Mouse (Mus musculus) ovary, postnatal 14 days (tissue): ENCODE measurements around the gene Gm5737.

Experiments used
- DNase-seq: peaks from one replicate; pipeline ENCODE4 v3.0.0; 2022; ENCODE audit warnings: low spot score

Gene Gm5737

DNA sequence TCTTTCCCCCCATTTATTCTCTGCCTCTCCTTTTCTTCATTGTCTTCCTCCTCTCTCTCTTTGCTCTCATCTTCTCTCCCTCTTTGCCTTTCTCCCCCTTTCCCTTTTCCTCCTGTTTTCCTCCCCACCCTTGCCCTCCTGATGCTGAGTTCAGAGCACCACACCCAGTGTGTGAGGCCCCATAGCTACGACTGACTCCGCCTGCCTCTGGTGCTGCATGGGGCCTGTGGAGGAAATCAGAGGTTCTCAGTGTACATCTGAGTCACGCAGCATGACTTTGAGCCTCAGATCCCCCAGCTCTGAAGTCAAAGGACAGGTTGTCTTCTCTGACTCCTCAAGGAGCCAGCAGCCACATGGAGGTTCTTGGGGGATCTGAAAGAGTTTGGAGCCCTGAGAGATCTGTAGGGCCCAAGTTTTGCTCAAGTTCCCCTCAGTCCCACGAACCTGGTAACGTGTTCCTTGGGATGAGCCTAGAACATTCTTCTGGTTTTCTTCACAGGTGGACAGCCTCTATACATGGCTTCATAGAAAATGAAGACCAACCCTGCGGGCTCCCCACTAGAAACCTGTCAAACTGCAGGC is at the start of gene Gm5737:
Gene Gm5737, plus strand, starts transcription at position 532 of the 582 bp plus-strand sequence.
- no peak for DNase-seq

DNA sequence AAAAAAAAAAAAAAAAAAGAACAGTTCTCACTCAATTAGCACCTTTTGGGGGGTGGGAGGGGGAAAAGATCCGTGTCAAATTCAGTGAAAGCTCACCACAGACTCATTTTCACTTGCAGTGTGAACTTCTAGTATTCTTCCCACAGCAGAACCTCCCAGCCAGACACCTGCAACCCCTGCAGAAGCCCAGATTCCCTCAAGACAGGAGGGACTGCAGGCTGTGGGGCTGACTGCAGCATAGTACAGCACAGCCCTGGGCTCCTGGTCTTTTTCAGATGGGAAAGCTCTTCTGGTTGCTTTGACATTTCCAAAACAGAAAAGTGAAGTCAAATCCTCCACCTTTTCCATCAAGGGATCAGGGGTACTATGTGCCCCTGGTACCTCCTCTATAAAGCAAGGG is 44.8 kb upstream of the Gm5737 start:
- DNase-seq = no peak

DNA sequence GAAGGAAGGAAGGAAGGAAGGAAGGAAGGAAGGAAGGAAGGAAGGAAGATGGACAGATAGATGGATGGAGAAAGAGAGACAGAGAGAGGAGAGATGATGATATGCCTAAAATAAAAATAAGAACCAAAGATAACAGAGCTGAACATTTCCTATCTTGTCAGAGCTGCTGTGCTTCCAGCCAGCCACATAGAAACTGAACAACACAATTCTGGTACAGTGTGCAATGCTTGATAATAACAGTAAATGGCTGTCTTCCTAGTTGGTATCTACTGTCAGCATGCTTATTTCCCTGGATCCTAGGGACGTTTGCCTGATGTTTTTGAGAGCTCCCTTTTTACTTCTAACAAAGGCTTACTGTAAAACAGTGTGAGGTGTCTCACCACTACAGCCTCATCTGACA is 40.8 kb upstream of the Gm5737 start:
- DNase-seq = no peak

DNA sequence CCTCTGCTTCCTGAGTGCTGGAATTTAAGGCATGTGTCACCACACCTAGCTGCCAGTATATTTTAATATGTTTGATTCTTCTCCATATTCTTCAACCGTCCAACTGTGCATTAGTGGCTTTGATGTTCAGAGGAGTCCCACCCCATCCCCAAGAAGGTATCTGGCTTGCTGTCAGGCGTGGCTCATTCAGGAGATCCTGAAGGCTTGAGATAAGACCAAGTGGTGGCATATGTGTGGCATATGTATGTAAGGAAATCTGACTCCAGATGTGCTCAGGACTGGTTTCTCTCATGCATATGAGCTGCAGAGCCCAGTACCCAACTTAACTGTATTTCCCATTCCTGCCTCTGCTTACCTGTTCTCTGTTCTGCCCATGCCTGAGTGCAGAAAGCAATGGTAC is 34.2 kb upstream of the Gm5737 start:
- no peak for DNase-seq

DNA sequence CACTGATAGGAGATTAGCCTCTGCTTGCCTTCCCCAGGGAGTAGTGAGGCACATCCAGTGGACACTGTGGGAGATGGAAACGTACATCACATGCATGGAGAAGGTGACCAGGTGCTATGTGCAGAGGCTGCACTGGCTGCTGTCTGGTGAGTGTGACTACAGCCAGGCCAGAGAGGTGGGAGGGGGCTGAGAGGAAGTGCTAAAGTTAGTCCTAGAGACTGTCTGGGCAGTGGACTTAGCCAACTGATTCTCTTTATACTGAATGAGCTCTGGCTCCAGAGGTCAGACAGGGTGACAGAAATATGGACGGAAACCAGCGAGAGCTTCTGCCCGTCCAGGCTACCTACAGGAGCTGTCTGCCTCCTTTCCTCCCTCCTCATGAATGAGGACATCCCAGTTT is 16.6 kb upstream of the Gm5737 start:
- DNase-seq = no peak

DNA sequence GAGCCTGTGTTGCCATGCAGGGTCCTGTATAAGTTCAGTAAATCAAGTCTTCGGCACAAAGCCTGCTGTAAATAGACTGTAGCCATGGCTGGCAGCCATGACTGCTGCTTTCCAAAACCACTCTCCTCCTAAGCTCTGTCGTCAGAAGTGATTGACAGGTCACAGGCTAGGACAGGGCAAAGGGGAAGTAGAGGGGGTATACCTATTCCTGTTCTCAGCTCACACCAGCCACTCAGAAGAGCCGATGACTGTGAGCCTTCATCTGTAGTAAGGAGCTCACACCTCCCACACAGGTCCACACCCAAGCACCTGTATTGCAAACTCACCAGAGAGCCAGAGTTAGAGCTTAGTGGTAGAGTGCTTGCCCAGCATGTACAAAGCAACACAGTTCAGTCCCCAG is 15.8 kb upstream of the Gm5737 start:
- DNase-seq = no peak

DNA sequence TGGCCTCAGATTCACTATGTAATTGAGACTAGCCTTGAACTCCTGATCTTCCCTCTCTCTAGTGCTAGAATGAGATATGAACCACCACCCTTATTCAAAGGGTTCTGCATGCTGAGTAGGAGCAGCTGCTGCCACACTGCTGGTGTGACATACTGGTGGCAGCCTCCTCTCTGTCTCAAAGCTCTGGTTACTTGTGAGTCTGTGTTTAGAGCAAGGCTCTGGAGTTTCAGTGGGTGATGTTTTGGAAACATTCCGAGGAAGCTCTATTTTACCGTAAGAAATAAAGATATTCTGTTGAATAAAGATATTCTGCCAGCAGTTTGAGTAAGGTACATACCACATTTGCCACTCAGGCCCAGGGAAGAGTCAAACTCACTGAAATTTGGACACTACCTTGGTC is 8.9 kb upstream of the Gm5737 start:
- DNase-seq = no peak

DNA sequence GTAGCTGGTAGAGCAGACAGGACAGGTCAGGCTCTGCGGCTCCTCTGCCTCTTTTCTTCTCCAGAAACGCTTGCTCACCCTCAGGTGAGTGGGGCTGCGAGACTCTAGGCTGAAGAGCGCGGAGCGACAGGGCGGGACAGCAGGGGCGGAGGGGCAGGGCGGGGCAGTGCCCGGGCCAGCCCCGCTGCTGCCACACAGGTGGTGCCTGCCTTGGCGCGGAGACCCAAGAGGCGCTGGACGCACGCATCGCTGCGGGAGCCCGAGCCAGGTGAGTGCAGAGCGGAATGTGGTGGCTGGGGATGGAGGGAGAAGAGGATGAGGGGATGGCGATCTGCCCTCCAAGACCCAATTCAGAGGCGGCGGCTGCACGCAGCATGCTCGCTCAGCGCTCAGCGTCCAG is 2.5 kb upstream of the Gm5737 start:
- no peak for DNase-seq

DNA sequence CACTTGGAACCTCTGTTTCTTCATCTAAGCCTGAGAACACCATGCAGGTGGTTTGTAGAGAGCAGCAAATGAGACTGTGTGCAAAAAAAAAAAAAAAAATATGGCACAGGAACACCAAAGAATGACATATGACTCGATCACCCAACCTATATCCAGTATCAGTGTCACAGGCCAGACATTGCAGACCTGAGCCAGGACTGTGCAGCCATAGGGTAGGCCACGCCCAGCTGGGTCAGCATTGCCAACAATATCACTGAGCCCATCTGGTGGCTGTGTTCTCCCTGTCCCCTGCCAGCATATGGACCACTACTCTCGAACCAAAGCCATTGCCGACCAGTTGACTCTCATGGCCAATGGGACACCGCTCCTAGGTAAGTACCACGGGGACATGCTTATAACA is 5.4 kb downstream of the Gm5737 start:
- no peak for DNase-seq

DNA sequence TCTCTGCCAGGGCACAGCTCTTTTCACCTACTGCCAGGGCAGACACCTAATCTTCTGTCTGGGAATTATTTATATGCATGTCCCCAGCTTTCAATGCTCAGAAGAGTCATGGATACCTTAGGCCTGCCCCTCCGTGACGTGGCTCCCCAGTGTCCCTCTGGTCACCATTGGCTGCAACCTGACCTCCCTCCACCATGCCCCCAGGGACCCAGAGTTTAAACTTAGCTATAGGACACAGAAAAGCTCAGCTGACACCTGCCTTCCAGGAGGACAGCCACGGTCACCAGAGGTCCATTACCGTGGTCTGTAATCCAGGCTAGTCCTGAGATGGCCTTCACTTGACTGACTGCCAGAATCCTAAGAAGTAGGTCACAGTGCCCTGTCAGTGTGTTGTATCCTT is 7.2 kb downstream of the Gm5737 start:
- DNase-seq = no peak

DNA sequence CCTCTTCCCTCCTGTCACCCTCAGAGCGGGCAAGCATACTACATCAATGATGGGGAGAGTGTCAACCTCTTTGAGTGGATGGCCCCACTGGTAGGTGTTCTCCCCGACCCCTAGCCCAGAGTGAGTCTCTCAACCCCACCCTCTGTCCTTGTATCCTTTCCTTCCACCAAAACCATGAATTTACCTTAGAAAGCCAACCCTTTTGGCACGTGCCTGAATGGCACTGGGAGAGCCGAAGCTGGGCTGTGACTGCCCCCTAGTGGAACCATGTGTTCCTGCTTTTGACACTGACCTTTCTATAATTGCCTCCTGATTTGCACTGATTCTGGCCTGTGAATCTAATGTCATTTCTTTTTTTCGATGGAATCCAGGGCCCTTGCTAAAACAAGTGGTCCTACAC is 11.1 kb downstream of the Gm5737 start:
- peak; percentile 60 for DNase-seq

DNA sequence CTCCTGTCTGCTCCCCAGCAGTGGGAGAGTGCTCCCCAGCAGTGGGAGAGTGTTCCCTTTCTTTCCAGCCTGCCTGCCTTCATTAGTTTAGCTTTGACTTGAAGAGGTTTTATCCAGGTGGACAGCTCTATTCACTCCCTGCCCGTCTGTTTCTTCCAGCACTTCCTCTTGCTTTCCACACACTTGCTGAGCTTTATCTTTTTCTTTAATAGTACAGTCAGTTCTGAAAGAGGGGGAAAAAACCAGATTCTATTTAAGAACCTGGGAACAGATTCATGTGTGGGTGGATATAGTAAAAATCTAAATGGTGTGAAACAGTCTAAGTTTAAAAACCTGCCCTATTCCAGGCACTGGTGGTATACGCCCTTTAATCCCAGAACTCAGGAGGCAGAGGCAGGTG is 12.9 kb downstream of the Gm5737 start:
- no peak for DNase-seq

DNA sequence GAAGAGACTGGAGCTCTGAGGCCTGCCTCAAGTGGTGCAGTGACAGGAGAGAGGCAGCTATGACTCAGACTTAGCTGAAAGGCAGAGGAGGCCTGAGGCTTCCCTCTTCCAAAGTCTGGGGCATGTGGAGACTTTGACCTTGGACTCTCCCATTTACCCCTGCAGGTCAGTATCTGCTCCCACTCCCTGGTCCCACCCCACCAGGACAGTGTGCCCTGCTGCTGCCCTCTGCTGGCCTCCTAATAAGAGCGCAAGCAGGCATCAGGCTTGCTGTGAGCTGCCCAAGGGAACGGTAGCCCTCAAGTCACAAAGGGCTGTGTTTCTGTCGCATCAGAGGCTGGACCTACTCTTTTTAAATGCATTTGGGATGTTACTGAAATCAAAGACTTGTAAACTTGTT is 14.2 kb downstream of the Gm5737 start:
- peak; percentile 24 for DNase-seq

DNA sequence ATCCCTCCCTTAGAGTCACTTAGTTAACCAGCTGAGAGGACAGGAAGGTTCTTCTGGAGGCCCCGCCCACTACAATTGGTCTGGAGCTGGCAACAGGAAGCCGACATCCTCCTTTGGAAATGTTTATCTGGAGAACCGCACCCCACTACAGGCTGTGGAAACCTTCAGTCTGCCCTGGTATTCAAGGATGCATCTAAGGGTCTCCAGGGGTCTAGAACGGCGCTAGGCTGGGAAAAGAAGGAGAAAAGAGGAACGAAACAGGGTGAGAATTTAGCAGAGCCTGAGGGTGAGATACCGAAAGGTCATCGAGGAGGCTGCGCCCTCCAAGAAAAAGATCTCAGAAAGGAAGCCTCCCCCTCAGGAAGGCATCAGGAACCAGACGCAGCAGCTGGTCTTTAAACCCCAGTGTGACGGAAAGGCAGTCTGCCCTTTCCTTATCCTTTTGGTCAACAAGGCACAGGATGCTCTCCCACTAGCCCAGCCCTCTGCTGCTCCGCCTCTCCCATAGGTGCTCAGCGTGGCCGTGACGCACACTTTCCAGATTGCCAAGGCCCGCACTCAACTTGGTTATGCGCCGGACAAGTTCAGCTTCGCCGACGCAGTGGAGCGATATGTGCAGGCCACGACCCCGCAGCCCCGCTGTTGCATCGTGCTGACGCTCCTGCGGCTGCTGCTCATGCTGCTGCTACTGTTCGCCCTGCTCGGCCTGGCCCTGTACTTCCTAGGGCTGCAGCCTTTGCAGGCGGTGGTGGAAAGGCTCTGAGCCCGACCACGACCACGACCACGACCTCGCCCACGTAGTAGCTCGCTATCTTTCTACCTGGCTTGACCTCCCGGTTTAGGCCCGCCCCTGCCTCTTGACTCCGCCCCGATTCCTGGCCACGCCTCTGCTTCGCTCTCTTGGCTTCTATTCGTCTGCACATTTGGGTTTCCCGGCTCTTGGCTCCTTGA is 18.5 kb downstream of the Gm5737 start:
- DNase-seq = peak; percentile 46

DNA sequence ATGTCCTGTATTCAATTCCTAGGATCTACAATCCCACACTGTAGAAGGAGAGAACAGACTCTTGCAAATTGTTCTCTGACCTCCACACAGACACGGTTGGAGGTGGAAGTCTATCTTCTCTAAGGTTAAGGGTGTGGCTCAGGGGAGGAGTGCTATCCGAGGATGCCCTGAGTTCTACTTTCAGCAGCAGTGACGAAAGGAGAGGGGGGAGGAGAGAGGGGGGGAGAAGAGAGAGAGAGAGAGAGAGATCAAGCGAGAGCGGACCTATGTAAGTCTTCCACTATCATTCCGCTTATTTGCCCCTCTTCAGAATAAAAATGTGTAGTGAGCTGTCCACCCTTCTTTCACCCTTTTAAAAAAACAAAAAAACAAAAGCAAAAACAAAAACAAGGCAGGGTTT is 22.3 kb downstream of the Gm5737 start:
- DNase-seq = no peak

DNA sequence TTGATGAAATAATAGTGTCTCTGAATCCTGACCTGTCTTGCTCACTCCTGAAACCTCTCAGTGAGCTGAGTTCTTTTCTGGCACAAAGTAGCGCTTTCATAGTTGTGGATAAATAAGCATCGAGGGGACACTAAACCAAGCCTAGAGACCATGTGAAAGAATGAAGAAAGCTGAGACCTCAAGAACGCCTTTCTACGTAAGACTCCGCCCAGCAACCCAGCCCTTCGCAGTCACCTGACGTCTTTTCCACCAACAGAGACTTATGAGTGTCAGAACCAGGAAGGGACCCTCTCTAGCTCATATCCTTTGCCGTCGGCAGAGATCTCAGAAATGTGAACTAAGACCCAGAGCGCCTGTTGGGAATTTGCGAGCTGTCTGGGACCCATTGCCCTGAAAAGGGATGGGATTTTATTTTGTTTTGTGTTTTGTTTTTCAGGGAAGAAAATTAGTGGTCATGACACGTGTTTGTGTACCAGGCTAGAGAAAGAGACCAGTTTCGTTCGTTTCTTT is 22.8 kb downstream of the Gm5737 start:
- DNase-seq = peak; percentile 29

DNA sequence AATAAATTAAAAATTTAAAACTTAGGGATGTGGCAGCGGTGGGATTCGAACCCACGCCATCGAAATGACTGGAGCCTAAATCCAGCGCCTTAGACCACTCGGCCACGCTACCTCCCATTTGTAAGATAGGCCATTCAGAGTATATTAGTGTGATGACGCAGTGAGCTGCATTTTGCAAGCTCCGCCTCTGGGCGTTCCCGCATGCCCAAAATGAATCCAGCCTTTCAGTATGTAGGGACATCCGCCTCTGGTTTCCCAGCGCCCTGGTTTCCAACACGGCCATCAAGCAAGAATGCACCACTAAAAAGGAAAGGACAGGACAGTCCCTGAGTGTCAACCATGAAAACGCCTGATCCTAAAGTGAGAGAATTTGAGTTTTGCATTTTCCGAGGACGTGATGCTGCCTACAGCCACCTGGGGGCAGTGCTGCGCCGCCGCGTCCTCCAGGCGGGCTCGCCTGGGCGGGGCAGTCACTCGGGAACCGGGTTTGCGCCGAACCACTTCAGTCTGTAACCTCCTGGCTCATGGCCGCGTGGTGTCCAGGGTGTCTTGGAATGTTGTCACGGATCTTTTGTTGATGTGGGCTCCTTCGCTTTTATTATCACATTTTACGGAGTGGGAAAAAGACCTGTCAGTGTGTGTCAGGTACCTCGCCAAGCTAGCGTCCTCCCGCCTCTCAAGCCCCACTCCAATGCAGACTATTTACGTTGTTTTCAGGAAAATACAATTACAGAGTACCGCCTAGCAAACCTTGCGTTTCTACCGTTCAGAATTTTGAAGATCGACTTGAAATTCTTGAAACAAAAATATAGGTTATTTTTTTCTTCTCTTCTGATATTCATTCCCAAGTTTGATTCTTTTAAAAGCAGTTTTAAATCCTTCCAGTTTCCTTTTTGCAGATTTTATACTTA is 23.5 kb downstream of the Gm5737 start:
- peak; percentile 99 for DNase-seq

DNA sequence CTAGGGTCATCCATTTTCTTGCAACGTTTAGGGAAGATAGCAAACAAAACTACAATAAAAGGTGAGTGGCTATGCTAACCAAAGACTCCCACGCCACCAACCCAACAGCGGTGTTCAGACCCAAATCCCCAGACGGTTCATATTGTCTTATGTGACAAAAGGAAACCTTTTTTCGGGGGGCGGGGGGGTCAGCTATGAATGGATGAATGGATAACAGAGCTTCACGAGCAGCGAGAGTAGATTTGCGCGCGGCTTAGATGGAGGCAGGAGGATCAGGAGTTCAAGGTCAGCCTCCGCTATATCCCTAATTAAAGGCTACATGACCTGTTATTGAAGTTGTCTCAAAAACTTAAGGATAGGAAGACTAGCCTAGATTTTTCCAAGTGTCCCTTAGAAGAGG is 24.2 kb downstream of the Gm5737 start:
- DNase-seq = no peak

DNA sequence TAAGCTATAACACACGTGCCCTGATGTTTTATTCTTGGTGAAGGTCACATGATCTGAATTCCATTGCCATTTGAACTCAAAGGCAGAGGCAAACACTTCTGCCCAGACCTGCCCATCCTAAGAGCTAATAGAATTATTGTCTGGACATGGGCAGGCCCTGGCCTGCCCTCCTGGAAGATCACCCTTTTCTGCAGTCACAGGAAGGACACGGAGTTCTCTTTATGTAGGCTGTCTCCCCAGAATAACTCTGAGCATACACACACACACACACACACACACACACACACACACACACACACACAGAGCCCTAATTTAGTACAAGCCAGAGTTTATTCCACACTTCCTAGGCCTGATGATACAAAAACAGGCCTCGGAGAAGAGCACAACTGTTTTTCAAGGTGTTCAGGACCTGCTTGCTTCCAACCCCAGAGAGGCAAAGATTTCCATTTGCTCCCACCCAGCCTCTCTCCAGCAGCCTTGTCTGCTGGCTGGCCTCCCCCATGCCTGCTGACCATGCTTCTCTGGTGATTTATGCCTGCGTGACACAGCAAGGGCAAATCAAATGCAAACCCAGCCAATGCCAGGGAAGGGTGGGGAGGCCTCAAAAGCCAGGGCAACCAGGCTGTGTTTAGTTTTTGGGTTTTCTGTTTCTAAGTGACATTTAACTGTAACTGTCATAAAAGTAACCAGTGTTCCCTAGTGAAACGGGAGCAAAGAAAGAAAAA is 26.4 kb downstream of the Gm5737 start:
- no peak for DNase-seq

DNA sequence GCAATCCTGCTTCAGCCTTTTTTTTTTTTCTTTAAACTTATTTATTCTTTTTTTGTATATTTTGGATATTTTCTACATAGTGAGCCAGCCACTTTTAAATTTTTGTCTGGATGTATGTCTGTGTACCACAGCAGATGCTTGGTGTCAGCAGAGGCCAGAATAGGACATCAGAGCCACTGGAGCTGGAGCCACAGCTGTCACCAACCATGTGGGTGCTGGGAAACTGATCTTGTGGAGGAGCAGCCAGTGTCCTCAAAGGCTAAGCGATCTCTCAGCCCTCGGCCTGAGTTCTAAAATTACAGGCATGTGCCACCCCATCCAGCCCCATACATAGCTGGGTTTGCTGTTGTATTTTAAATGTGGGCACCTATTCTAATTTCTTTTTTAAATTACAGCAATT is 27.6 kb downstream of the Gm5737 start:
- DNase-seq = no peak

DNA sequence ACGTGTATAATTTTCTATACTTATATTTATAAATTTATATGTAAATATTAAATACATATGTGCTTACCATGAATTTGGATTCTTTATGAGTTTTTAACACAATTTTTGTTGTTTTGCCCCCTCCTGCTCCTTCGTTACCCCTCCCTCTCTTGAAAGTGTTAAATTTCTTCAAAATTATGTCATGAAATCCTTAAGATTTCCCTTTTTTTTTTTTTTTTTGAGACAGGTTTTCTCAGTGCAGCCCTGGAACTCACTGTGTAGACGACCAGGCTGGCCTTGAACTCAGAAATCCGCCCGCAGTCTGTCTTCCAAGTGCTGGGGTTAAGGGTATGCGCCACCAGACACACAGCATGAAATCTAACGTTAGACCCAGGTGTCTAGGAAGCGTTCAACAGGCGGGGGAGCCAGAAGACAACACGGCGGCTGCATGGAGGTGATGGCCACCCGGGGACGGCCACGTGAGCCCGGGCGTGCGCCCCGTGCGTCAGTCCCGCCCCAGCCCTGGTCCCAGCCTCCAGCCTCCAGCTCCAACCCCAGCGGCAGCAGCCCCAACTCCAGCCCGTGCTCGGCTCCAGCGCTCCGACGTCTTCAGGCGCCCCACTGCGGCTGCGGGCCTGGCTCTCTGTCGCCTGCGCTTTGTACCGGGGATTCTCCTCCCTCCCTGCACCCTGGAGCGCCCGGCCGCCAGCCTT is 30.3 kb downstream of the Gm5737 start, which contains the start of gene Eef2k:
Gene Eef2k, plus strand, starts transcription at position 487 of the 692 bp plus-strand sequence.
- DNase-seq = peak; percentile 74
